Comparison of ENCODE assay signal across 24 mouse cellular contexts in the genomic region with DNA sequence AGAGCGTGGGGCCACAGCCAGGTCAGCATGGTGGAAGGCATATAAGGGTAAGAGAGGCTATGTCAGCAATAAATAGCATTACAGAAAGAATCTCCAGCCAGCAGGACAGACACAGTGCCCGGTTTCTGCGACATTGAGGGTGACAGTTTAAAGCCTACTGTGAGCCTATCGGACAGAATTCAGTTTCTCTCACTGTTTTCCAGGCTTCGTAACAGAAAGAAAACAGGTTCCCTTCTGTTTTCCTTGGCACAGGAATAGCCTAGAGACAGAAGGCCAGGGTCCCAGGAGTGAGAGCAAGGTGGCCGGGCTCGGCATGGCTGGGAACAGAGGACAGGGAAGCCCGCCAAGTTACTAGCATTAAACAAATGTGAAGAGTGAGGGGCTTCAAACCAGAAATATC. TPM values are rescaled to one million over a fixed set of nuclear protein-coding genes. Genes with fewer than 3 reads are reported as not detected.
DNase-seq lines count a peak whose midpoint lies in the region; ATAC-seq lines count a peak whose summit lies in the region.
"Had no signal": no experiment of that assay in that cellular context is flagged by ENCODE, and none has a peak within 500 bp of the region (broad histone marks: within the 10 kb centered on the region; RNA-seq: fewer than 3 reads in every experiment).

No protein-coding gene starts in this region.

- no peaks in the 10 kb centered on the region for H3K4me1 ChIP-seq in hindbrain, embryonic 14.5 days (replicated peaks; ENCODE audit: control insufficient read depth, insufficient read depth, low read length)
- H3K4me1 ChIP-seq in hindbrain, embryonic 11.5 days (replicated peaks; ENCODE audit: control insufficient read depth, insufficient read depth, low read length), result no peaks in the 10 kb centered on the region
- peaks cover 78% of the 10 kb centered on the region for H3K4me1 ChIP-seq in liver, embryonic 13.5 days (replicated peaks)
- H3K4me1 ChIP-seq in liver, embryonic 11.5 days (replicated peaks; ENCODE audit: control insufficient read depth, insufficient read depth, low read length), result peaks cover 35% of the 10 kb centered on the region
- H3K4me1 ChIP-seq: midbrain, embryonic 15.5 days; neural tube, embryonic 12.5 days had no signal

- no peak overlapping the region for H3K4me2 ChIP-seq in hindbrain, embryonic 14.5 days (replicated peaks)
- no peak overlapping the region for H3K4me2 ChIP-seq in hindbrain, embryonic 11.5 days (replicated peaks; ENCODE audit: low read depth, low read length)
- H3K4me2 ChIP-seq in liver, embryonic 13.5 days, result 0 out of 2 replicates have a peak overlapping the region, but pooled peaks have one; percentile 30
- no peak overlapping the region for H3K4me2 ChIP-seq in liver, embryonic 11.5 days
- H3K4me2 ChIP-seq: liver, embryonic 15.5 days; midbrain, embryonic 15.5 days; neural tube, embryonic 12.5 days had no signal

- no peaks in the 10 kb centered on the region for H3K9me3 ChIP-seq in hindbrain, embryonic 14.5 days (ENCODE audit: control insufficient read depth, low read length)
- H3K9me3 ChIP-seq in hindbrain, embryonic 11.5 days (ENCODE audit: control insufficient read depth, low read length), result no peaks in the 10 kb centered on the region
- no peaks in the 10 kb centered on the region for H3K9me3 ChIP-seq in liver, embryonic 13.5 days (replicated peaks)
- no peaks in the 10 kb centered on the region for H3K9me3 ChIP-seq in liver, embryonic 11.5 days (ENCODE audit: control insufficient read depth, low read length)
- H3K9me3 ChIP-seq: limb, embryonic 10.5 days; liver, embryonic 15.5 days; midbrain, embryonic 15.5 days; neural tube, embryonic 12.5 days had no signal

- 85% methylated on average over 8 of the region's 8 CpGs for WGBS in hindbrain, embryonic 14.5 days
- 97% methylated on average over 8 of the region's 8 CpGs for whole genome bisulfite sequencing in hindbrain, embryonic 11.5 days
- 84% methylated on average over 8 of the region's 8 CpGs for WGBS in liver, embryonic 13.5 days (ENCODE audit: insufficient replicate concordance)
- 96% methylated on average over 8 of the region's 8 CpGs for WGBS in liver, embryonic 11.5 days

- H3K4me3 ChIP-seq in hindbrain, embryonic 14.5 days (replicated peaks; ENCODE audit: low read length), result no peak overlapping the region
- no peak overlapping the region for H3K4me3 ChIP-seq in hindbrain, embryonic 11.5 days (ENCODE audit: low read depth, low read length)
- no peak overlapping the region for H3K4me3 ChIP-seq in liver, embryonic 13.5 days (replicated peaks)
- H3K4me3 ChIP-seq in liver, embryonic 11.5 days (ENCODE audit: low read depth, low read length), result no peak overlapping the region
- H3K4me3 ChIP-seq: erythroblast, embryonic 14.5 days; limb, embryonic 10.5 days; liver, embryonic 15.5 days; midbrain, embryonic 15.5 days; neural tube, embryonic 12.5 days had no signal

- H3K36me3 ChIP-seq in hindbrain, embryonic 14.5 days (replicated peaks; ENCODE audit: control insufficient read depth, insufficient read depth), result peaks cover 89% of the 10 kb centered on the region
- H3K36me3 ChIP-seq in hindbrain, embryonic 11.5 days (ENCODE audit: control insufficient read depth, insufficient read depth, low read length), result peaks cover 11% of the 10 kb centered on the region
- peaks cover 64% of the 10 kb centered on the region for H3K36me3 ChIP-seq in liver, embryonic 13.5 days
- peaks cover 33% of the 10 kb centered on the region for H3K36me3 ChIP-seq in liver, embryonic 11.5 days (ENCODE audit: control insufficient read depth, insufficient read depth, low read length)

- ATAC-seq in hindbrain, embryonic 14.5 days (ENCODE audit: low FRiP score), result no peak
- ATAC-seq in hindbrain, embryonic 11.5 days (ENCODE audit: low FRiP score), result no peak
- no peak for ATAC-seq in liver, embryonic 13.5 days (ENCODE audit: low read depth)
- no peak for ATAC-seq in liver, embryonic 11.5 days (replicated peaks; ENCODE audit: low FRiP score)
- ATAC-seq: lung, postnatal 0 days; midbrain, embryonic 15.5 days had no signal

- 0 out of 2 replicates have a peak overlapping the region, but pooled peaks have one; percentile 20 for H3K27ac ChIP-seq in hindbrain, embryonic 14.5 days
- no peak overlapping the region for H3K27ac ChIP-seq in hindbrain, embryonic 11.5 days (ENCODE audit: low read depth, low read length)
- H3K27ac ChIP-seq in liver, embryonic 13.5 days, result no peak overlapping the region
- H3K27ac ChIP-seq in liver, embryonic 11.5 days (ENCODE audit: low read depth, low read length), result no peak overlapping the region
- H3K27ac ChIP-seq: limb, embryonic 10.5 days; liver, embryonic 15.5 days; midbrain, embryonic 15.5 days; neural tube, embryonic 12.5 days had no signal

- DNase-seq in hindbrain, embryonic 14.5 days (ENCODE audit: low spot score), result no peak
- DNase-seq in hindbrain, embryonic 11.5 days (ENCODE audit: low spot score), result no peak
- no peak for DNase-seq in liver, embryonic 13.5 days
- DNase-seq in liver, embryonic 11.5 days (ENCODE audit: low spot score), result no peak
- peak; percentile 73 for DNase-seq in cerebellum, adult 11 months
- DNase-seq in cerebellum, postnatal 10 days, result peak; percentile 90 to 93
- no peak for DNase-seq in Muller cell, postnatal 12 days (ENCODE audit: inconsistent ontology term)
- no peak for DNase-seq in adrenal gland, postnatal 25 days
- DNase-seq: gastrocnemius, postnatal 14 days; heart, postnatal 14 days; kidney, adult 9 months; kidney, postnatal 36 days; thymus, postnatal 4 days had no signal

- H3K27me3 ChIP-seq in hindbrain, embryonic 14.5 days (ENCODE audit: control insufficient read depth, insufficient read depth, low read length), result no peaks in the 10 kb centered on the region
- no peaks in the 10 kb centered on the region for H3K27me3 ChIP-seq in hindbrain, embryonic 11.5 days (ENCODE audit: control insufficient read depth, insufficient read depth, low read length)
- no peaks in the 10 kb centered on the region for H3K27me3 ChIP-seq in liver, embryonic 13.5 days
- H3K27me3 ChIP-seq in liver, embryonic 11.5 days (replicated peaks; ENCODE audit: control insufficient read depth, insufficient read depth, low read length), result no peaks in the 10 kb centered on the region
- H3K27me3 ChIP-seq: liver, embryonic 15.5 days; midbrain, embryonic 15.5 days; neural tube, embryonic 12.5 days had no signal

- no peak overlapping the region for H3K9ac ChIP-seq in hindbrain, embryonic 14.5 days
- no peak overlapping the region for H3K9ac ChIP-seq in hindbrain, embryonic 11.5 days (ENCODE audit: low read depth, low read length)
- H3K9ac ChIP-seq in liver, embryonic 13.5 days, result peak overlapping the region; percentile 29; the same call in 1 of the 2 replicates
- H3K9ac ChIP-seq in liver, embryonic 11.5 days (ENCODE audit: low read depth, low read length), result no peak overlapping the region
- H3K9ac ChIP-seq: liver, embryonic 15.5 days; midbrain, embryonic 15.5 days; neural tube, embryonic 12.5 days had no signal

RNA-seq across cellular contexts. Expression of gene AI413582, which starts 14.3 kb away (rescaled TPM):
- polyA plus RNA-seq in hindbrain, embryonic 14.5 days (2014; fragmentation: Nextera tagmentation; extraction: Ambion mirVana), result 68.0 and 76.5 TPM in 2 replicates
- 17.1 and 19.0 TPM in 2 replicates for polyA plus RNA-seq in hindbrain, embryonic 11.5 days (2014; fragmentation: Nextera tagmentation; extraction: Ambion mirVana)
- polyA plus RNA-seq in liver, embryonic 13.5 days (2015; fragmentation: Nextera tagmentation; extraction: Ambion mirVana), result 13.1 and 13.7 TPM in 2 replicates
- 23.6 and 28.4 TPM in 2 replicates for polyA plus RNA-seq in liver, embryonic 11.5 days (2014; fragmentation: Nextera tagmentation; extraction: Ambion mirVana)
- 12.7 and 27.6 TPM in 2 replicates for total RNA-seq in adrenal gland, postnatal 25 days (2021)

RNA-seq across cellular contexts. Expression of gene Hmga1, which starts 23.5 kb away (rescaled TPM):
- 136 and 148 TPM in 2 replicates for polyA plus RNA-seq in hindbrain, embryonic 14.5 days (2014; fragmentation: Nextera tagmentation; extraction: Ambion mirVana)
- 305 and 319 TPM in 2 replicates for polyA plus RNA-seq in hindbrain, embryonic 11.5 days (2014; fragmentation: Nextera tagmentation; extraction: Ambion mirVana)
- 226 and 262 TPM in 2 replicates for polyA plus RNA-seq in liver, embryonic 13.5 days (2015; fragmentation: Nextera tagmentation; extraction: Ambion mirVana)
- 667 and 675 TPM in 2 replicates for polyA plus RNA-seq in liver, embryonic 11.5 days (2014; fragmentation: Nextera tagmentation; extraction: Ambion mirVana)
- total RNA-seq in adrenal gland, postnatal 25 days (2021), result 14.3 and 15.5 TPM in 2 replicates

RNA-seq across cellular contexts. Expression of gene Nudt3, which starts 43.5 kb away (rescaled TPM):
- 107 and 115 TPM in 2 replicates for polyA plus RNA-seq in hindbrain, embryonic 14.5 days (2014; fragmentation: Nextera tagmentation; extraction: Ambion mirVana)
- polyA plus RNA-seq in hindbrain, embryonic 11.5 days (2014; fragmentation: Nextera tagmentation; extraction: Ambion mirVana), result 53.3 and 61.2 TPM in 2 replicates
- polyA plus RNA-seq in liver, embryonic 13.5 days (2015; fragmentation: Nextera tagmentation; extraction: Ambion mirVana), result 31.3 and 33.9 TPM in 2 replicates
- polyA plus RNA-seq in liver, embryonic 11.5 days (2014; fragmentation: Nextera tagmentation; extraction: Ambion mirVana), result 19.6 and 26.1 TPM in 2 replicates
- total RNA-seq in adrenal gland, postnatal 25 days (2021), result 194 and 219 TPM in 2 replicates

RNA-seq across cellular contexts. Expression of gene RPS10-NUDT3, which starts 55.2 kb away (rescaled TPM):
- not detected in 2 replicates for polyA plus RNA-seq in hindbrain, embryonic 14.5 days (2014; fragmentation: Nextera tagmentation; extraction: Ambion mirVana)
- not detected in 2 replicates for polyA plus RNA-seq in hindbrain, embryonic 11.5 days (2014; fragmentation: Nextera tagmentation; extraction: Ambion mirVana)
- polyA plus RNA-seq in liver, embryonic 13.5 days (2015; fragmentation: Nextera tagmentation; extraction: Ambion mirVana), result not detected in 2 replicates
- not detected in 2 replicates for polyA plus RNA-seq in liver, embryonic 11.5 days (2014; fragmentation: Nextera tagmentation; extraction: Ambion mirVana)
- total RNA-seq in adrenal gland, postnatal 25 days (2021), result not detected in 2 replicates
- total RNA-seq: common myeloid progenitor, adult 5-6 weeks; gastrocnemius, postnatal 14 days; heart, postnatal 14 days; megakaryocyte progenitor cell, adult 5-6 weeks had no signal
- polyA plus RNA-seq: C2C12; embryonic facial prominence, embryonic 11.5 days; erythroblast, embryonic 14.5 days; intestine, embryonic 14.5 days; limb, embryonic 10.5 days; liver, embryonic 15.5 days; lung, postnatal 0 days; midbrain, embryonic 15.5 days; neural tube, embryonic 12.5 days had no signal

RNA-seq across cellular contexts. Expression of gene Rps10, which starts 56.7 kb away (rescaled TPM):
- polyA plus RNA-seq in hindbrain, embryonic 14.5 days (2014; fragmentation: Nextera tagmentation; extraction: Ambion mirVana), result 489 and 624 TPM in 2 replicates
- polyA plus RNA-seq in hindbrain, embryonic 11.5 days (2014; fragmentation: Nextera tagmentation; extraction: Ambion mirVana), result 817 and 827 TPM in 2 replicates
- polyA plus RNA-seq in liver, embryonic 13.5 days (2015; fragmentation: Nextera tagmentation; extraction: Ambion mirVana), result 778 and 786 TPM in 2 replicates
- 1,138 and 1,235 TPM in 2 replicates for polyA plus RNA-seq in liver, embryonic 11.5 days (2014; fragmentation: Nextera tagmentation; extraction: Ambion mirVana)
- 894 and 1,002 TPM in 2 replicates for total RNA-seq in adrenal gland, postnatal 25 days (2021)

Comparison
In these comparisons a context has a peak if more than half of its experiments do, and no peak if none do; other contexts are left out.
1. DNase-seq: peak in cerebellum, adult 11 months (single experiment) and cerebellum, postnatal 10 days (2 of 2); none in hindbrain, embryonic 14.5 days (single experiment), hindbrain, embryonic 11.5 days (single experiment), liver, embryonic 13.5 days (single experiment), liver, embryonic 11.5 days (single experiment), Muller cell, postnatal 12 days (single experiment) and adrenal gland, postnatal 25 days (single experiment).